Mouse (Mus musculus) forebrain, embryonic 10.5 days (tissue): ENCODE results near the gene Micall2. TPM values are rescaled to one million over a fixed set of nuclear protein-coding genes. Genes with fewer than 3 reads are reported as not detected.
A peak's percentile ranks its signal among the peaks of the same experiment; 100 is the strongest.

Source experiments
- DNase-seq: peaks from one replicate; pipeline ENCODE4 v3.0.0-alpha.2; 2017; ENCODE audit warnings: low spot score; ENCODE audit errors: extremely low spot score
- H3K27ac ChIP-seq: fragments of 300-500 bp; sonication (generic); 2 replicates; pipeline ENCODE4 v1.5.1; 2016; ENCODE audit warnings: mild to moderate bottlenecking
- H3K27me3 ChIP-seq: fragments of 300-500 bp; sonication (generic); 2 replicates; pipeline ENCODE4 v1.6.1; 2016; ENCODE audit warnings: mild to moderate bottlenecking; ENCODE audit not compliant: poor library complexity, severe bottlenecking
- H3K36me3 ChIP-seq: fragments of 300-500 bp; sonication (generic); replicated peaks from 2 replicates; pipeline ENCODE4 v1.6.1; 2016; ENCODE audit warnings: mild to moderate bottlenecking, moderate library complexity
- H3K4me1 ChIP-seq: fragments of 300-500 bp; sonication (generic); 2 replicates; pipeline ENCODE4 v1.6.1; 2016
- H3K4me3 ChIP-seq: fragments of 300-500 bp; sonication (generic); 2 replicates; pipeline ENCODE4 v1.5.1; 2016; ENCODE audit warnings: mild to moderate bottlenecking, moderate library complexity
- H3K9me3 ChIP-seq: fragments of 300-500 bp; sonication (generic); 2 replicates; pipeline ENCODE4 v1.6.1; 2016; ENCODE audit warnings: mild to moderate bottlenecking, moderate library complexity
- WGBS: fragments of 180-500 bp; shearing (Covaris S2); methylation state at CpG from one replicate; pipeline ENCODE4 v1.1.7; 2016; 5-methylcytosine and 5-hydroxymethylcytosine counted together
- polyA plus RNA-seq: library from polyadenylated mRNA; unstranded; fragments of >200 nt; fragmentation: Nextera tagmentation; extraction: Ambion mirVana; gene quantifications from 2 replicates; pipeline ENCODE4 v1.2.1, GENCODE M21; 2016

Micall2 gene
- polyA plus RNA-seq = 5.9 and 6.9 TPM in 2 replicates

GRCm38 (mm10) chr5:139735677-139736503, at the start of gene Micall2:
Gene Micall2 (minus strand): TSS chr5:139736336.
- Histone ChIP-seq H3K36me3 (no peaks in the 10 kb centered on the region), H3K9me3 (no peaks in the 10 kb centered on the region), H3K4me3 (peak within 1 kb of the TSS; percentile 60), H3K4me1 (peaks cover 58% of the 10 kb centered on the region), H3K27me3 (peaks cover 36% of the 10 kb centered on the region), H3K27ac (peak within 1 kb of the TSS; percentile 80)
- peak; percentile 97 for DNase-seq
- 5% methylated on average over 50 of the region's 50 CpGs for WGBS

- Histone ChIP-seq H3K36me3 (no peaks in the 10 kb centered on the region), H3K27me3 (no peaks in the 10 kb centered on the region), H3K4me1 (no peaks in the 10 kb centered on the region), H3K4me3 (no peak overlapping the region), H3K9me3 (no peaks in the 10 kb centered on the region), H3K27ac (no peak overlapping the region)
- 90% methylated on average over 8 of the region's 8 CpGs for WGBS
- DNase-seq = no peak
Observed at GRCm38 (mm10) chr5:139781406-139781805, 45.3 kb upstream of the Micall2 start.

GRCm38 (mm10) chr5:139776966-139777365, 40.8 kb upstream of the Micall2 start:
- Histone ChIP-seq H3K36me3 (peaks cover 23% of the 10 kb centered on the region), H3K4me3 (no peak overlapping the region), H3K27me3 (no peaks in the 10 kb centered on the region), H3K27ac (no peak overlapping the region), H3K9me3 (no peaks in the 10 kb centered on the region), H3K4me1 (peaks cover 13% of the 10 kb centered on the region)
- no peak for DNase-seq
- 85% methylated on average over 5 of the region's 5 CpGs for WGBS

- DNase-seq = peak; percentile 93
- Histone ChIP-seq H3K36me3 (peaks cover 39% of the 10 kb centered on the region), H3K4me1 (peaks cover 13% of the 10 kb centered on the region), H3K27me3 (no peaks in the 10 kb centered on the region), H3K27ac (peak within 1 kb of the TSS; percentile 58), H3K9me3 (no peaks in the 10 kb centered on the region), H3K4me3 (peak within 1 kb of the TSS; percentile 65)
- WGBS = under 1% methylated on average over 55 of the region's 55 CpGs
Observed at GRCm38 (mm10) chr5:139775216-139775926, 39.2 kb upstream of the Micall2 start, which contains the start of gene Ints1. Gene Ints1 (minus strand): TSS chr5:139775674.

GRCm38 (mm10) chr5:139768216-139768615, 32.1 kb upstream of the Micall2 start:
- Histone ChIP-seq H3K9me3 (no peaks in the 10 kb centered on the region), H3K4me3 (no peak overlapping the region), H3K4me1 (no peaks in the 10 kb centered on the region), H3K27me3 (no peaks in the 10 kb centered on the region), H3K36me3 (peaks cover 100% of the 10 kb centered on the region), H3K27ac (no peak overlapping the region)
- WGBS = 96% methylated on average over 8 of the region's 8 CpGs
- DNase-seq = no peak

GRCm38 (mm10) chr5:139764296-139764695, 28.2 kb upstream of the Micall2 start:
- no peak overlapping the region for H3K4me3 ChIP-seq
- no peaks in the 10 kb centered on the region for H3K27me3 ChIP-seq
- DNase-seq = no peak
- H3K27ac ChIP-seq = no peak overlapping the region
- H3K9me3 ChIP-seq = no peaks in the 10 kb centered on the region
- peaks cover 100% of the 10 kb centered on the region for H3K36me3 ChIP-seq
- H3K4me1 ChIP-seq = no peaks in the 10 kb centered on the region
- WGBS = 78% methylated on average over 11 of the region's 11 CpGs

- no peak overlapping the region for H3K27ac ChIP-seq
- no peak for DNase-seq
- H3K27me3 ChIP-seq = no peaks in the 10 kb centered on the region
- no peak overlapping the region for H3K4me3 ChIP-seq
- H3K4me1 ChIP-seq = no peaks in the 10 kb centered on the region
- H3K36me3 ChIP-seq = peaks cover 100% of the 10 kb centered on the region
- 91% methylated on average over 16 of the region's 16 CpGs for WGBS
- H3K9me3 ChIP-seq = no peaks in the 10 kb centered on the region
Observed at GRCm38 (mm10) chr5:139758096-139758495, 22.0 kb upstream of the Micall2 start.

- H3K27me3 ChIP-seq = no peaks in the 10 kb centered on the region
- H3K9me3 ChIP-seq = no peaks in the 10 kb centered on the region
- no peaks in the 10 kb centered on the region for H3K4me1 ChIP-seq
- 95% methylated on average over 2 of the region's 2 CpGs for WGBS
- peaks cover 100% of the 10 kb centered on the region for H3K36me3 ChIP-seq
- no peak overlapping the region for H3K27ac ChIP-seq
- no peak for DNase-seq
- H3K4me3 ChIP-seq = no peak overlapping the region
Observed at GRCm38 (mm10) chr5:139756586-139756985, 20.4 kb upstream of the Micall2 start.

- Histone ChIP-seq H3K27ac (no peak overlapping the region), H3K4me1 (no peaks in the 10 kb centered on the region), H3K36me3 (peaks cover 100% of the 10 kb centered on the region), H3K27me3 (no peaks in the 10 kb centered on the region), H3K9me3 (no peaks in the 10 kb centered on the region), H3K4me3 (no peak overlapping the region)
- DNase-seq = no peak
- 93% methylated on average over 12 of the region's 12 CpGs for WGBS
Observed at GRCm38 (mm10) chr5:139756135-139756534, 20.0 kb upstream of the Micall2 start.

- H3K36me3 ChIP-seq = peaks cover 99% of the 10 kb centered on the region
- no peaks in the 10 kb centered on the region for H3K9me3 ChIP-seq
- no peaks in the 10 kb centered on the region for H3K4me1 ChIP-seq
- no peak overlapping the region for H3K4me3 ChIP-seq
- DNase-seq = peak; percentile 56
- no peaks in the 10 kb centered on the region for H3K27me3 ChIP-seq
- H3K27ac ChIP-seq = peak overlapping the region; percentile 2; the same call in 1 of the 2 replicates
- WGBS = 42% methylated on average over 12 of the region's 12 CpGs
Observed at GRCm38 (mm10) chr5:139754753-139755152, 18.6 kb upstream of the Micall2 start.

GRCm38 (mm10) chr5:139750535-139750934, 14.4 kb upstream of the Micall2 start:
- Histone ChIP-seq H3K27ac (no peak overlapping the region), H3K27me3 (no peaks in the 10 kb centered on the region), H3K36me3 (peaks cover 58% of the 10 kb centered on the region), H3K4me1 (peaks cover 17% of the 10 kb centered on the region), H3K9me3 (no peaks in the 10 kb centered on the region), H3K4me3 (no peak overlapping the region)
- peak; percentile 79 for DNase-seq

- H3K36me3 ChIP-seq = peaks cover 48% of the 10 kb centered on the region
- H3K27me3 ChIP-seq = no peaks in the 10 kb centered on the region
- no peak for DNase-seq
- no peaks in the 10 kb centered on the region for H3K9me3 ChIP-seq
- H3K4me3 ChIP-seq = no peak overlapping the region
- WGBS = 90% methylated on average over 16 of the region's 16 CpGs
- H3K27ac ChIP-seq = no peak overlapping the region
- H3K4me1 ChIP-seq = peaks cover 18% of the 10 kb centered on the region
Observed at GRCm38 (mm10) chr5:139749413-139750125, 13.4 kb upstream of the Micall2 start.
